Mouse (Mus musculus) kidney, embryonic 16.5 days (tissue): ENCODE results near the gene Ints11. TPM values are rescaled to one million over a fixed set of nuclear protein-coding genes. Genes with fewer than 3 reads are reported as not detected.
A peak's percentile ranks its signal among the peaks of the same experiment; 100 is the strongest.

Experiments
- ATAC-seq: fragments of 200-750 bp; cut with Nextera tagmentation; 2 replicates; pipeline ENCODE4 v1.8.0; 2017; ENCODE audit warnings: moderate TSS enrichment; ENCODE audit not compliant: low FRiP score, low TSS enrichment
- H3K27ac ChIP-seq: fragments of 300-500 bp; sonication (generic); 2 replicates; pipeline ENCODE4 v1.5.1; 2014; ENCODE audit warnings: low read length
- H3K27me3 ChIP-seq: fragments of 300-500 bp; sonication (generic); 2 replicates; pipeline ENCODE4 v1.6.1; 2014; ENCODE audit warnings: low read length, control low read depth, mixed read lengths; ENCODE audit not compliant: insufficient read depth
- H3K36me3 ChIP-seq: fragments of 300-500 bp; sonication (generic); 2 replicates; pipeline ENCODE4 v1.6.1; 2014; ENCODE audit warnings: low read length, control low read depth, mixed read lengths; ENCODE audit not compliant: insufficient read depth
- H3K4me1 ChIP-seq: fragments of 300-500 bp; sonication (generic); 2 replicates; pipeline ENCODE4 v1.6.1; 2014; ENCODE audit warnings: low read length, control low read depth, mixed read lengths; ENCODE audit not compliant: insufficient read depth
- H3K4me2 ChIP-seq: fragments of 300-500 bp; sonication (generic); replicated peaks from 2 replicates; pipeline ENCODE4 v1.6.1; 2014; ENCODE audit warnings: low read depth, low read length
- H3K4me3 ChIP-seq: fragments of 300-500 bp; sonication (generic); 2 replicates; pipeline ENCODE4 v1.5.1; 2014; ENCODE audit warnings: mild to moderate bottlenecking, low read length
- H3K9ac ChIP-seq: fragments of 300-500 bp; sonication (generic); replicated peaks from 2 replicates; pipeline ENCODE4 v1.6.1; 2014; ENCODE audit warnings: low read length
- H3K9me3 ChIP-seq: fragments of 300-500 bp; sonication (generic); 2 replicates; pipeline ENCODE4 v1.6.1; 2016; ENCODE audit warnings: low read length, control low read depth
- WGBS: fragments of 180-500 bp; shearing (Covaris S2); extraction: QIAGEN DNeasy Blood & Tissue Kit; methylation state at CpG from one replicate; pipeline ENCODE4 v1.1.7; 2014; 5-methylcytosine and 5-hydroxymethylcytosine counted together
- polyA plus RNA-seq: library from polyadenylated mRNA; unstranded; fragments of >200 nt; fragmentation: Nextera tagmentation; extraction: Ambion mirVana; gene quantifications from 2 replicates; pipeline ENCODE4 v1.2.1, GENCODE M21; 2015

Ints11 gene
- polyA plus RNA-seq, 1 experiment from 2014 or later = 80.1 TPM

GRCm38 (mm10) chr4:155856071-155856470, 13.3 kb upstream of the Ints11 start:
- Histone ChIP-seq H3K36me3 (peaks cover 52% of the 10 kb centered on the region), H3K9me3 (no peaks in the 10 kb centered on the region), H3K4me3 (no peak overlapping the region), H3K4me1 (no peaks in the 10 kb centered on the region), H3K4me2 (no peak overlapping the region), H3K27ac (no peak overlapping the region), H3K27me3 (no peaks in the 10 kb centered on the region), H3K9ac (no peak overlapping the region)
- 93% methylated on average over 12 of the region's 12 CpGs for WGBS
- no peak for ATAC-seq

GRCm38 (mm10) chr4:155856881-155857280, 12.5 kb upstream of the Ints11 start:
- Histone ChIP-seq H3K9ac (no peak overlapping the region), H3K27ac (no peak overlapping the region), H3K4me2 (no peak overlapping the region), H3K36me3 (peaks cover 55% of the 10 kb centered on the region), H3K4me1 (no peaks in the 10 kb centered on the region), H3K4me3 (no peak overlapping the region), H3K27me3 (no peaks in the 10 kb centered on the region), H3K9me3 (no peaks in the 10 kb centered on the region)
- ATAC-seq = no peak
- WGBS = 75% methylated on average over 3 of the region's 3 CpGs

GRCm38 (mm10) chr4:155859318-155859717, 10.0 kb upstream of the Ints11 start:
- 15% methylated on average over 13 of the region's 13 CpGs for WGBS
- no peak overlapping the region for H3K27ac ChIP-seq
- no peak overlapping the region for H3K9ac ChIP-seq
- no peak overlapping the region for H3K4me3 ChIP-seq
- no peaks in the 10 kb centered on the region for H3K27me3 ChIP-seq
- no peak overlapping the region for H3K4me2 ChIP-seq
- ATAC-seq = peak; percentile 62
- peaks cover 48% of the 10 kb centered on the region for H3K36me3 ChIP-seq
- no peaks in the 10 kb centered on the region for H3K9me3 ChIP-seq
- no peaks in the 10 kb centered on the region for H3K4me1 ChIP-seq

- no peaks in the 10 kb centered on the region for H3K9me3 ChIP-seq
- H3K27ac ChIP-seq = no peak overlapping the region
- no peak overlapping the region for H3K9ac ChIP-seq
- peaks cover 32% of the 10 kb centered on the region for H3K36me3 ChIP-seq
- WGBS = 89% methylated on average over 7 of the region's 7 CpGs
- no peaks in the 10 kb centered on the region for H3K4me1 ChIP-seq
- ATAC-seq = no peak
- H3K27me3 ChIP-seq = no peaks in the 10 kb centered on the region
- H3K4me3 ChIP-seq = no peak overlapping the region
- no peak overlapping the region for H3K4me2 ChIP-seq
Measured at GRCm38 (mm10) chr4:155861787-155862186, 7.6 kb upstream of the Ints11 start.

- no peak within 1 kb of the TSS for H3K9ac ChIP-seq
- no peak within 1 kb of the TSS for H3K4me3 ChIP-seq
- no peaks in the 10 kb centered on the region for H3K9me3 ChIP-seq
- peaks cover 23% of the 10 kb centered on the region for H3K36me3 ChIP-seq
- H3K27ac ChIP-seq = no peak within 1 kb of the TSS
- no peak for ATAC-seq
- WGBS = 88% methylated on average over 5 of the region's 5 CpGs
- H3K4me1 ChIP-seq = no peaks in the 10 kb centered on the region
- H3K4me2 ChIP-seq = no peak within 1 kb of the TSS
- no peaks in the 10 kb centered on the region for H3K27me3 ChIP-seq
Measured at GRCm38 (mm10) chr4:155863001-155863400, 6.3 kb upstream of the Ints11 start, which contains the start of gene Tas1r3. Gene Tas1r3 (minus strand): TSS chr4:155863362.

- H3K27ac ChIP-seq = no peak overlapping the region; the same call in 1 of the 2 replicates
- peaks cover 18% of the 10 kb centered on the region for H3K4me1 ChIP-seq
- WGBS = 6% methylated on average over 22 of the region's 22 CpGs
- peak overlapping the region; percentile 83 for H3K9ac ChIP-seq
- peak; percentile 52 for ATAC-seq
- peak overlapping the region; percentile 85 for H3K4me3 ChIP-seq
- H3K4me2 ChIP-seq = peak overlapping the region; percentile 95
- H3K9me3 ChIP-seq = no peaks in the 10 kb centered on the region
- no peaks in the 10 kb centered on the region for H3K27me3 ChIP-seq
- H3K36me3 ChIP-seq = peaks cover 20% of the 10 kb centered on the region
Measured at GRCm38 (mm10) chr4:155868614-155869298, 590 bp upstream of the Ints11 start.

- Histone ChIP-seq H3K27ac (no peak overlapping the region), H3K36me3 (peaks cover 28% of the 10 kb centered on the region), H3K27me3 (no peaks in the 10 kb centered on the region), H3K4me1 (peaks cover 18% of the 10 kb centered on the region), H3K9ac (no peak overlapping the region), H3K4me3 (no peak overlapping the region), H3K4me2 (no peak overlapping the region), H3K9me3 (no peaks in the 10 kb centered on the region)
- 92% methylated on average over 7 of the region's 7 CpGs for WGBS
- ATAC-seq = no peak
Measured at GRCm38 (mm10) chr4:155871404-155871803, 2.1 kb downstream of the Ints11 start.

- Histone ChIP-seq H3K4me1 (no peaks in the 10 kb centered on the region), H3K9me3 (no peaks in the 10 kb centered on the region), H3K36me3 (peaks cover 45% of the 10 kb centered on the region), H3K9ac (no peak overlapping the region), H3K27ac (peak overlapping the region; percentile 69; the same call in 1 of the 2 replicates), H3K4me3 (no peak overlapping the region), H3K27me3 (no peaks in the 10 kb centered on the region), H3K4me2 (no peak overlapping the region)
- 82% methylated on average over 3 of the region's 3 CpGs for WGBS
- no peak for ATAC-seq
Measured at GRCm38 (mm10) chr4:155883587-155883986, 14.2 kb downstream of the Ints11 start.

- Histone ChIP-seq H3K4me2 (no peak overlapping the region), H3K9ac (no peak overlapping the region), H3K4me3 (no peak overlapping the region), H3K27me3 (no peaks in the 10 kb centered on the region), H3K9me3 (no peaks in the 10 kb centered on the region), H3K27ac (no peak overlapping the region), H3K4me1 (peaks cover 12% of the 10 kb centered on the region), H3K36me3 (peaks cover 51% of the 10 kb centered on the region)
- ATAC-seq = no peak
- 91% methylated on average over 5 of the region's 5 CpGs for WGBS
Measured at GRCm38 (mm10) chr4:155886330-155886729, 17.0 kb downstream of the Ints11 start.

GRCm38 (mm10) chr4:155887674-155888073, 18.3 kb downstream of the Ints11 start:
- Histone ChIP-seq H3K9me3 (no peaks in the 10 kb centered on the region), H3K4me1 (peaks cover 13% of the 10 kb centered on the region), H3K4me2 (no peak overlapping the region), H3K9ac (no peak overlapping the region), H3K27ac (no peak overlapping the region), H3K4me3 (no peak overlapping the region), H3K27me3 (no peaks in the 10 kb centered on the region), H3K36me3 (peaks cover 51% of the 10 kb centered on the region)
- no peak for ATAC-seq
- WGBS = 91% methylated on average over 10 of the region's 10 CpGs
